Mouse (Mus musculus) monocyte, adult 2 months (primary cell): ENCODE measurements around the gene Kif16b.

Experiments used
- DNase-seq, 2 experiments: peaks; one replicate each; pipeline ENCODE4 v3.0.0; 2022; ENCODE audit warnings: low spot score in 2 of 2, low read depth in 1 of 2

Gene Kif16b

GRCm38 (mm10) chr2:142900862-142901805 is at the start of gene Kif16b:
Kif16b (minus strand) TSS chr2:142901531.
- DNase-seq = peak; percentile 53 to 80

GRCm38 (mm10) chr2:142940899-142941642 is 39.7 kb upstream of the Kif16b start:
- DNase-seq = no peak

- DNase-seq = no peak
Measured at GRCm38 (mm10) chr2:142930445-142930844, 29.1 kb upstream of the Kif16b start.

GRCm38 (mm10) chr2:142929226-142930112 is 28.1 kb upstream of the Kif16b start:
- no peak for DNase-seq

- DNase-seq = no peak
Measured at GRCm38 (mm10) chr2:142910808-142911388, 9.6 kb upstream of the Kif16b start.

- no peak for DNase-seq
Measured at GRCm38 (mm10) chr2:142909213-142909612, 7.9 kb upstream of the Kif16b start.

- DNase-seq = no peak
Measured at GRCm38 (mm10) chr2:142907056-142907455, 5.7 kb upstream of the Kif16b start.

- DNase-seq = peak; percentile 84 to 91
Measured at GRCm38 (mm10) chr2:142902905-142903895, 1.9 kb upstream of the Kif16b start.

GRCm38 (mm10) chr2:142900120-142900861 is 1.0 kb downstream of the Kif16b start:
- no peak for DNase-seq

GRCm38 (mm10) chr2:142893780-142894179 is 7.6 kb downstream of the Kif16b start:
- DNase-seq = no peak

GRCm38 (mm10) chr2:142891283-142891682 is 10.0 kb downstream of the Kif16b start:
- no peak for DNase-seq

- no peak for DNase-seq
Measured at GRCm38 (mm10) chr2:142884456-142884855, 16.9 kb downstream of the Kif16b start.

GRCm38 (mm10) chr2:142883625-142883994 is 17.7 kb downstream of the Kif16b start:
- DNase-seq = no peak

- DNase-seq = no peak
Measured at GRCm38 (mm10) chr2:142882871-142883624, 18.3 kb downstream of the Kif16b start.

GRCm38 (mm10) chr2:142882466-142882865 is 18.9 kb downstream of the Kif16b start:
- DNase-seq = no peak

GRCm38 (mm10) chr2:142881177-142881576 is 20.2 kb downstream of the Kif16b start:
- DNase-seq = no peak

- DNase-seq = no peak
Measured at GRCm38 (mm10) chr2:142879257-142879818, 22.0 kb downstream of the Kif16b start.

- DNase-seq = no peak
Measured at GRCm38 (mm10) chr2:142876636-142877035, 24.7 kb downstream of the Kif16b start.
